Mouse (Mus musculus) retina, adult 2 months (tissue): ENCODE data around the gene Pcyt1b.

Experiments used
- DNase-seq: peaks from one replicate; pipeline ENCODE4 v3.0.0-alpha.2; 2012; ENCODE audit warnings: low read depth, low spot score

The Pcyt1b gene

GRCm38 (mm10) chrX:93732407-93732806, 77.7 kb downstream of the Pcyt1b start:
- no peak for DNase-seq

GRCm38 (mm10) chrX:93732975-93733748, 78.5 kb downstream of the Pcyt1b start:
- DNase-seq = no peak

- DNase-seq = no peak
These were observed 94.5 kb downstream of the Pcyt1b start for GRCm38 (mm10) chrX:93749165-93749564.

- DNase-seq = no peak
These were observed 95.9 kb downstream of the Pcyt1b start for GRCm38 (mm10) chrX:93750566-93750965.

- DNase-seq = no peak
These were observed 100.7 kb downstream of the Pcyt1b start for GRCm38 (mm10) chrX:93755210-93755842.

- no peak for DNase-seq
These were observed 102.3 kb downstream of the Pcyt1b start for GRCm38 (mm10) chrX:93756867-93757455.

GRCm38 (mm10) chrX:93760770-93761169, 106.1 kb downstream of the Pcyt1b start:
- no peak for DNase-seq

- DNase-seq = no peak
These were observed 134.9 kb downstream of the Pcyt1b start for GRCm38 (mm10) chrX:93789562-93789961.

- peak; percentile 13 for DNase-seq
These were observed 138.5 kb downstream of the Pcyt1b start for GRCm38 (mm10) chrX:93793168-93793567.
